Mouse (Mus musculus) adrenal gland, adult 2 months (tissue): ENCODE measurements around the gene H2-T22. TPM values are rescaled to one million over a fixed set of nuclear protein-coding genes. Genes with fewer than 3 reads are reported as not detected.
A peak's percentile ranks its signal among the peaks of the same experiment; 100 is the strongest.
"Not testable (repeated sequence)": the region's sequence is repeated elsewhere in the genome, so short reads cannot be mapped to it uniquely, and the experiment has no call there.

Source experiments
- DNase-seq: peaks from one replicate; pipeline ENCODE4 v3.0.0; 2021
- long read RNA-seq: library from polyadenylated mRNA; stranded (forward); transcript quantifications from one replicate; pipeline ENCODE4 v2.0.0, GENCODE M21; 2021
- polyA plus RNA-seq: library from polyadenylated mRNA; depleted of rRNA; stranded (reverse); fragments of >200 nt; gene quantifications from 2 replicates; pipeline ENCODE4 v1.2.3, GENCODE M21; 2012; rRNA removed
- total RNA-seq, 2 experiments: library from RNA; stranded (reverse); gene quantifications; 2 replicates each; pipeline ENCODE4 v1.2.3; 2021

Gene H2-T22
- 10 to 100 TPM; 32.2 to 42.9 TPM for total RNA-seq
- polyA plus RNA-seq = 34.7 and 38.6 TPM in 2 replicates
- long read RNA-seq, transcript H2-T22-203 (9 exons, 1,761 nt) = minor isoform, 9 of 36 reads
- long read RNA-seq, transcript H2-T22-202 (10 exons, 1,694 nt) = major isoform, 17 of 36 reads
- long read RNA-seq, partial matches to known transcripts = 1 of 36 reads
- long read RNA-seq, other reads (novel, unspliced or antisense) = 8 of 36 reads

DNA sequence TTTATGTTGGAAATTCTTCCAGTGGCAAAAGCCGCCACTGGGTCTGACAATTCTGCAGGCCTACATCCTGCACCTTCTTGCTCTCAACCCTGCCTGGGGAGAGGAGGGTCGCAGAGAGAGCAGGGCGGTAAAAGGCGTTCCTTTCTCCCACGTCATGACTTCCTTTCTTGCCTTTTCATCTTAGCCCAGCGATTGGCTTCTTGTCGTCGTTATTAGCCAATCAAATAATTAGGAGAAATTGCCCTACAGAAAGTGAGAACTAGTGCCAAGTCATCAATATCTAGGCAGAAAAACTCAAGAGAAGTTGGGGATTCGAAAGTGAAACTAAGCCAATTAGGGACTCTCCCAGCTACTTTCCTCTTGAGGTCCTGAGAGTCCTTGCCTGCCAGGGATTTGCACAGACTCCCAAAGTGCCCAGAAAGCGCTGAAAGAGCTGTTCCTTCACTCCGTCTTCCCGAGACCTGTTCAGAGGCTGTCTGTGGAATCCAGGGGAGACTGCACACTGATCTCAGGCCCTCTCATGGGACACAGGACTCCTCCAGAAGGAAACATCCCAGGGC is at the start of gene H2-T22, which contains the start of gene Gm6034:
Gene H2-T22, minus strand, starts transcription at position 138 of the 560 bp plus-strand sequence.
Gene Gm6034, plus strand, starts transcription at position 352 of the 560 bp plus-strand sequence.
- DNase-seq = peak; percentile 87

- not testable (repeated sequence) for DNase-seq
Observed at GRCm38 (mm10) chr17:36091933-36092332, 49.4 kb upstream of the H2-T22 start.

GRCm38 (mm10) chr17:36085976-36086375 is 43.4 kb upstream of the H2-T22 start:
- not testable (repeated sequence) for DNase-seq

DNA sequence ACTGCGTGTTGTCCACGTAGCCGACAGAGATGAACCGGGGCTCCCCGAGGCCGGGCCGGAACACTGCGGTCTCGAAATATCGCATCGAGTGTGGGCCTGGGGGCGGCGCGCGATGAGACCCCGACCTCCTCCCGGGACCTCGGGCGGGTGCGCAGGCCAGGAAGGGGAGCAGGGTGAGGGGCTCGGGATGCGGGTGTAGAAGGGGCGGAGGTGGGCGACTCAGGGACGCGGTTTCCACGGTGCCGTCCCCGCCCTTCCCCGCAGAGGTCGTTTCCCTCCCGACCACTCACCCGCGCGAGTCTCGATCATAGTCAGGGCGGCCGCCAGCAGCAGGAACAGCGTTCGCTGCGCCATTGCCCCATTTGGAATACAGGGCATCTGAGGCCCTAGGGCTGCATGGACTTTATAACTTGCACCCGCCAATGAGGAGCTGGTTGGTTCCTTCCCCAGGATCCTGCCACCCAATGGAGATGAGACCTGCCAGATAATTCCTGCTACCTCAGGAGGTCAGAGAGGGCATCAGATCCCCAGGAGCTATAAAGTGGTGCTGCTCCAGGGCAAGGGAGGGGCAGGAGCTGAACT is 41.4 kb upstream of the H2-T22 start:
- DNase-seq = no peak

DNA sequence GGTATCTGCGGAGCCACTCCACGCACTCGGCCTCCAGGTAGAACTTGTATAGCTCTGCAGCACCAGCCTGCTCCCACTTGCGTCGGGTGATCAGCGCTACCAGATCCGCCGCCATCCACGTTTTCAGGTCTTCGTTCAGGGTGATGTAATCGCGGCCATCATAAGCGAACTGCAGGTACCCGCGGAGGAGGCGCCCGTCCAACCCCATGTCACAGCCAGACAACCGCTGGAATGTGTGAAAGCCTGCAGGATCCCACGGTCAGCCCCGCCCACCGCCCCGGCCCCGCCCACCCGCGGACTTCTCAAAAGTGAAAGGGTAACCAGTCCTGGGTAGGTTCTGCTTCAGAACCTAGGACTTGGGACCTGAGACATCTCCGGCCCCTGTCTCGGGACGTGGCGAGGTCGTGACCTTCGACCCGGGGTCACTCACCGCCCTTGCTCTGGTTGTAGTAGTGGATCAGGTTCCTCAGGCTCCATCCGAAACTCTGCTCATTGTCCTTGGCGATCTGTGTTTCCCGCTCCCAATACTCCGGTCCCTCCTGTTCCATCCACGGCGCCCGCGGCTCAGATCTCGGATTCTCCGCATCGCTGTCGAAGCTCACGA is 40.8 kb upstream of the H2-T22 start:
- DNase-seq = peak; percentile 54

- not testable (repeated sequence) for DNase-seq
Observed at GRCm38 (mm10) chr17:36082519-36083232, 40.1 kb upstream of the H2-T22 start.

DNA sequence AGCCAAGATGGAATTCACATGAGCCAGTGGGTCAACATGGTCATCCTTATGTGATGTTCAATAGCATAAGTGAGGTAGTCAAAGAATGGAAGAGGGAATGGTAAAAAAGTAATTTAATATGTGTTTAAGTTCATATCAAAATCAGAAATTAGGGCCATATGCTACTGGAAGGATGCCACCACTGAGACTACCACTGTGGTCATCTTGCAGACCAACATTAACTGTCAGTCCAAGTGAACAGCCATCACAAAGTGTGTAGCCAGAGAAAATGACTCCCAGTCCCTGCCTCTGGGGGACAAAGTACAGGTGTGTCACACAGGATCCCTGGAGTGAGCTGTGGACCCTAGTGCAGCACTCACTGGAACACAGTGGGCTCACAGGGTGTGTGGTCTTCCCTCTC is 39.4 kb upstream of the H2-T22 start:
- not testable (repeated sequence) for DNase-seq

DNA sequence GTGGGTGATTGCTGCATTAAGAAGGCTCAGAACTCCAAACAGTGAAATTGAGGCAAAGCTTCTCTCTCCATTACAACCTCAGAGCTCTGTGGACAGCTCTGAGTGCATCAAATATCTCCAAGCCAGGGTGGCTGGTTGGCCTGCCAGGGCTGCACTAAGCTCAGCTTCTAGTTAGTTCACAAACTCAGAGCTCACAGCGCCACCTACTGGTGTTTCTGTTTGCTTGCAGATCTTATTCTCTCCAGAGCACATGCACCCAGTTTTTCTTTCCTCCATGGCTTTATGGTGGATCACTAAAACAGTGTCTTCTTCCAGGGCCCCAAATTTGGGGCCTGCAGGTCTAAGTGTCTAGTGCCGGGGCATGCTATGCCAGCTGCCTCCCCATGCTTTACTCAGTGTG is 18.3 kb upstream of the H2-T22 start:
- peak; percentile 85 for DNase-seq

DNA sequence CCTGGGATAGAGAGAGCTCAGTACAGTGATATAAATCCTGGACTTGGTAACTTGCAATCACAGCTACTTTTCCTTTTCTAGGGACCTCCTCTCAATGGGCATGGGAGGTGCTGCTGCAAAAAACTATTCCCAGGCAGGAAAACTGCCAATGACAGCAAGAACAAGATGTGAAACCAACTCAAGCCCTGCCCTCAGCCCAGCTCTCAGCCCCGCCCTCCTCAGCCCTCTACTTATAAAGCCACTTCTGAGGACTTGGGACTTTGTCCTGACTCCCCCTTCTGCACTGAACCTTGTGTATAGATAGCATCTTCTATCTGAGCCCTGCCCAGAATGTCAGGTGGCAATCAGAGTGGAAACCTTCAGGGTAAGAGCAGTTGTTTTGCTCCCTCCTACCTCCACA is 15.8 kb upstream of the H2-T22 start, which contains the start of gene Gm11127:
Gene Gm11127, minus strand, starts transcription at position 10 of the 400 bp plus-strand sequence.
- not testable (repeated sequence) for DNase-seq

DNA sequence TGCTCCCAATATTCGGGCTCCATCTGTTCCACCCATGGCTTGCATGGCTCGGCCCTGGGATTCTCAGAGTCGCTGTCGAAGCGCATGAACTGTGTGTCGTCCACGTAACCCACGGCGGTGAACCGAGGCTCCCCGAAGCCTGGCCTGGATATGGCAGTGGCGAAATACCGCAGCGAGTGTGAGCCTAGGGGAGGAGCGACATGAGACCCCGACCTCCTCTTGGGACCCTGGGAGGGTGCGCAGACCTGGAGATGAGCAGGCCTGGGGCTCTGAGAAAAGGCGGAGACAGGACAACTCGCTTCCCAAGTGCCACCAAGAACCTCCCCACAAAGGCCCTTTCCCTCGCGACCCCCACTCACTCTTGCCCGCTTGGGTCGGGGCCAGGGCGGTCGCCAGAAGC is 15.4 kb upstream of the H2-T22 start:
- not testable (repeated sequence) for DNase-seq

DNA sequence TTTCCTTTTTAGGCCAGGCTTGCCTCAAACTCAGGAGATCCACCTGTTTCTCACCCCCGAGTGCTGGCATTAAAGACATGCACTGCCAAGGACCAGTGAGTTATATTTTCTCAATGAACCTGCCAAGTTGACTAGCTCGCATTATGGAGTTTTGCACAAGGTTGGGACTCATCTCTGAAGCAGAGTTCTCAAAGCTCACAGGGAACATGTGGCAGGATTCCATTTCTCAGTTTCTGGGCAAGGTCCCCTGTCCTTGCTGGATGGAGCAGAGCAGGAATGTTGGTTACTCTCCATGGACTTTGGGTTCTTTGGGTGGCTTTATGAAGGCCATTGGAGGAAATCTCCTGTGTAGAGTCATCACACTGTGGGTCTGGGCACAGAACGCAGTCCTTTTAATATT is 739 bp upstream of the H2-T22 start:
- no peak for DNase-seq

DNA sequence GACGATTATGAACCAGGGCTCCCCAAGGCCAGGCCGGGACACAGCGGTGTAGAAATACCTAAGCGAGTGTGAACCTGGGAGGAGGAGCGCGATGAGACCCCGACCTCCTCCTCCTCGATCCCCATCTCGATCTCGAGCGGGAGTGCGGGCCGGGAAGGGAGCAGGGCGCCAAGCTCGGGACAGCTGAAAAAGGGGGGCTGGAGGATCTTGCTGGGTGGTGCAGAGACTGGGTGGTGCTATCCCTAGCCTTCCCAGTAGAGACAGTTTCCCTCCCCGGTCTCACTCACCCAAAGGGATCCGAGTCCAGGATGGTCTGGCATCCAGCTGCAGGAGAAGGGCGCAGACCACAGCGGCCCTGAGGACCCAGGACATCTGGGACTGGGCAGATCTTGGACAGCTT is 492 bp downstream of the H2-T22 start:
- DNase-seq = peak; percentile 45

DNA sequence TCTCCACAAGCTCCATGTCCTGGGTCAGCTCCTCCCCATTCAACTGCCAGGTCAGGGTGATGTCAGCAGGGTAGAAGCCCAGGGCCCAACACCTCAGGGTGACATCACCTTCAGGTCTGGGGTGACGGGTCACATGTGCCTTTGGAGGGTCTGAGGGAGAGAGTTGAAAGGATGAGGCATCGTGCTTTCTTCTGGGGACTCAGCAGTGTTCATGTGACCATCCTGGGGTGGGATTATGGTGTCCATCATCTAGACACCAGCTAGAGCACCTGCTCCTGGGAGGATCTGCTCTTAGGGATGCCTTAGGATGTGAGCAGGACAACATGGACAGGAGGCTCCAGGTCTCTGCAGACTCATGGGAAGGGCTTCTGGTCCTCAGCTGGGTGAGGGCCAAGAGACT is 1.9 kb downstream of the H2-T22 start:
- DNase-seq = not testable (repeated sequence)

DNA sequence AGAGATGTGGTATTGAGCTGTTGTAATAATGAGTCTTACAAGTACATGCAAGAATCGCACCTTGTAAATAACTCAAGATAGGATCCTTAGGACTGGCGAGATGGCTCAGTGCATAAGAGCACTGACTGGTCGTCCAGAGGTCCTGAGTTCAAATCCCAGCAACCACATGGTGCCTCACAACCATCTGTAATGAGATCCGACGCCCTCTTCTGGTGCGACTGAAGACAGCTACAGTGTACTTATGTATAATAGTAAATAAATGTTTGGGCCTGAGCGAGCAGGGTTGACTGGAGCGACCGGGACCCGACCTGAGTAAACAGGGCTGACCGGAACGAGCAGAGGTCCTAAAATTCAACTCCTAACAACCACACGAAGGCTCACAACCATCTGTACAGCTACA is 6.4 kb downstream of the H2-T22 start:
- DNase-seq = not testable (repeated sequence)

DNA sequence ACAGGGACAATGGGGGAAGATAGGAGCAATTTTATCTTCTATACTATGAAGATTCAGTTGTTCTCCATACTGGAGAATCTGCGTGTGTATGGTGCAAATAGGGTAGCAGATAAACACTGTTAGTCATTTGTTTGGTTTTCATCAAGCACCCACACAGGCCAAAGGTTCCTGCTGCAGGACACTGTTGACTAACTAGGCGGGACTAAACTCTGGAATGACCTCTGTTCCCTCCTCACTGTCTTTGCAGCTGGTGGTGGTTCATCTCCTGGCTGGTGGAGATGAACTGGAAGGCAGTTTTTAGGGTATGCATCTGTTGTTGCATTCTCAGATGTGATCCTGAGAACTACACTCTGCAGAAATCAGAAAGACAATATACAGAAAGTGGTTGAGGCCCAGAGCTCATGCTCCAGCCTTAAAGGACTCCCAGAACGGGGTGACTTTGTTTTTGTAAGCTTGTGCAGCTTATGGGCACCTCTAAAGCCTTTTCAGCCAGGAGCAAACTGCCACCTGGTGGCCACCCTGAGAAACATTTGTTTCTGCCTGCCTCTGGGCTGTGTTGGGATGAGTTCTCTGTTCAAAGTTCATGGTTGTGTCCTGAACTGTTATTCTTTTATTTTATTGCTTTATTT is 7.4 kb downstream of the H2-T22 start:
- peak; percentile 74 for DNase-seq

GRCm38 (mm10) chr17:36034524-36034923 is 8.0 kb downstream of the H2-T22 start:
- not testable (repeated sequence) for DNase-seq

DNA sequence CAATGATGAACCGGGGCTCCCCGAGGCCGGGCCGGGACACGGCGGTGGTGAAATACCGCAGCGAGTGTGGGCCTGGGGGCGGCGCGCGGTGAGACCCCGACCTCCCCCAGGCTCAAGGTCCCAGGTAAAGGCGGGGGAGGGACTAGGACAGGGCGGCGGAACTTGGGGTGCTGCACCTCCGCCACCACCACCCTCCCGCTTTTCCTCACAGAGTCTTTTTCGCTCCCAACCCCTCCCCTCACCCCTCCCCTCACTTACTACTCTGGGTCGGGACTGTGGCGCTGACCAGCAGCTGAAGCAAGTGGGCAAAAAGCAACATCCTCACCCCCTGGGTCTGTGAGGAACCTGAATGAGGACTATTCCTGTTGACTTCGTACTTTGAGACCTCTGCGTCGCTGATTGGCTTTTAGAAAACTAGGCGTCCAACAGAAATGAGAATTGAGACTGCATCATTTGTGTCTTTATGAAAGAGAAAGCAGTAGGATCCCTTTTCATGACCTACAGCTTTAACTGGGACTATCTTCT is 10.1 kb downstream of the H2-T22 start, which contains the start of gene H2-T23:
Gene H2-T23, minus strand, starts transcription at position 505 of the 525 bp plus-strand sequence.
- peak; percentile 77 for DNase-seq

DNA sequence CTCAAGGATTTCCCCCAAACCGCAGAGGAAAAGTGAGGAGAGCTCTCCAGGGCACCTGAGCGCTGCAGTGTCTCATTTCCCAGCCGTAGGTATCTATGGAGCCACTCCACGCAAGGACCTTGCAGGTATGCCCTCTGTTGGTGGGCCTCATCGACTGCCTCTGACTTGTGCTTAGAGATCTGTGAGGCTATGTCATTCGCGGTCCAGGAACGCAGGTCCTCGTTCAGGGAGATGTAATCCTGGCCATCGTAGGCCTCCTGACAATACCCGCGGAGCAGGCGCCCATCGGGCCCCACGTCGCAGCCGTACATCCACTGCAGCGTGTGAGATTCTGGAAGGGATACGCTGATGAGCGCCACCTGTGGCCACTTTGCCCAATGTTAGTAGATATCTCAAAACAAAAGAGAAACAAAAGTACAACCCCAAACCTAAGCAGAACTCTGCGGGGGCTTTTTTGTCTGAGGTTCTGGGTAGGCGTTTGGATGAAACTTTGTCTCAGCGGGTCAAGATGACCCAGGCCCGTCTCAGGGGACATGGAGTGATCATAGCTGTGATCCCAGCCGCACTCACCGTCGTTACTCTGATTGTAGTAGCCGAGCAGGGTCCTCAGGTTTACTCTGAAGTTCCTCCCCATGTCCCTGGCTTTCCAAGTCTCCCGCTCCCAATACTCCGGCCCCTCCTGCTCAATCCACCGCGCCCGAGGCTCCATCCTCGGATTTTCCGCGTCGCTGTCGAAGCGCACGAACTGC is 10.8 kb downstream of the H2-T22 start:
- DNase-seq = peak; percentile 73

DNA sequence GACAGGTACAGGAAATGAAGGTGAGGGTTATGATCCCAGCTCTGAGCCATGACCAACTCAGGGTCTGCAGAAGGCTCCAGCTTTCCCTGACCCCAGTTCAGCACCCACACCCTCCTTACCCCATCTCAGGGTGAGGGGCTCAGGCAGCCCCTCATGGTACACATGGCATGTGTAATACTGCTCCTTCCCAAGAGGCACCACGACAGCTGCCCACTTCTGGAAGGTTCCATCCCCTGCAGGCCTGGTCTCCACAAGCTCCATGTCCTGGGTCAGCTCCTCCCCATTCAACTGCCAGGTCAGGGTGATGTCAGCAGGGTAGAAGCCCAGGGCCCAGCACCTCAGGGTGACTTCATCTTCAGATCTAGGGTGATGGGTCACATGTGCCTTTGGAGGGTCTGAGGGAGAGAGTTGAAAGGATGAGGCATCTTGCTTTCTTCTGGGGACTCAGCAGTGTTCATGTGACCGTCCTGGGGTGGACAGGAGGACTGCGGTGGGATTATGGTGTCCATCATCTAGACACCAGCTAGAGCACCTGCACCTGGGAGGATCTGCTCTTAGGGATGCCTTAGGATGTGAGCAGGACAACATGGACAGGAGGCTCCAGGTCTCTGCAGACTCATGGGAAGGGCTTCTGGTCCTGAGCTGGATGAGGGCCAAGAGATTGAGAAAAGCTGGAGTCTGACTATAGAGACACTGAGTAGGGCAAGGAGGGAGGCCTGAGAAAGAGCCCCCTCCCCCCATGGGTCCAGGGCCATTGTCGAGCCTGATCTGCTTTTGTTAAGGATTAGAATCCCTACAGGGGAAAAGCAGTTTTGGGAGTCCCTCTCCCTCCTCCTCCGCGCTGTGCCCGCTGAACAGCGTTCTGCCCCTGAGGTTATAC is 11.6 kb downstream of the H2-T22 start:
- not testable (repeated sequence) for DNase-seq
